Mouse (Mus musculus): ENCODE data around the gene Trabd.

Trabd gene

GRCm38 (mm10) chr15:89127364-89127940 lies 52.5 kb downstream of the Trabd start:
- DNase-seq (ENCODE audit: low spot score): no peak

- no peak for DNase-seq (ENCODE audit: low spot score)
Observed at GRCm38 (mm10) chr15:89128382-89129350, 53.7 kb downstream of the Trabd start, which contains the start of gene Hdac10. Hdac10 (minus strand) TSS chr15:89128700.

DNA sequence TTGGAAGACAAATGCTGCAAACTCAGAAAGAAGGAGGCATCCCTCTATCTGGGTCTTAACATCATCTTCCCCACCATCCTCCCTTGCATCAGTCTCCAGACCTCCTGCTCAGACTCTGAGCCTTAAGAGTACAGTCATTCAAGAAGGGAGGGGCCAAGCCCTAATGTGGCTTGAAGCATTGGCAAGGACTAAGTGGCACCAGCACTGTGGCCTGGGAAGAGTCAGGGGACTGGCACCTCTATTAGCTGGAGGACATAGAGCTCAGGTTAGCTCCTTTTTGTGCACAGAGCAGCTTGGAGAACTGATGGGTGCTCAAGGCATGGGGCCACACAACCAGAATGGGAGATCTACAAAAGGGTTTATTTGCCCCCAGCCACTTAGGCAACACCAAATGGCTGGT lies 55.3 kb downstream of the Trabd start:
- DNase-seq (ENCODE audit: low spot score): no peak

DNA sequence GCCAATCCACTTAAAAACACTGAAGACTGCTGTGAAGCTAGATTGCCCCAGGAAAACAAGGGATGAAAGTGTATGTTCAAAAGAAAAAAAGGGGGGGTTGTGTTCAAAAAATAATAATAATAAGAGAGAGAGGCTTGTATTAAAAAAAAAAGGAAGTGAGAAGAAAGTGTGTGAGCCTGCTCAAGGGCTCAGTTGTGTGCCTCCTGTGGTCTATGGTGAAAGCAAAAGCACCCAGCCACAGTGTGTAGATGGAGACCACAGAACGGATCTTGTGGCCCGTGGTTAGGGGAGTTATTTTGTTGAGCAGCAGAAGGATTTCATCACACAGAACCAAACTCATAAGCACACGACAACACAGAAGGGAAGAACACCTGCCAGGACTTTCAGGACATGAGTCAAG lies 56.4 kb downstream of the Trabd start:
- DNase-seq (ENCODE audit: low spot score): no peak
